Mouse (Mus musculus) myocyte (in vitro differentiated cells): ENCODE measurements at regions not wholly inside any gene's neighbourhood (a gene's known extent, or its start where the extent isn't known, plus 50 kb on each side); places are given as distances from the start of the nearest gene placed in this dataset.

Experiments used
- H3K27me3 ChIP-seq: one replicate; pipeline ENCODE4 v1.6.1; 2011; ENCODE audit not compliant: control insufficient read depth, insufficient read depth, insufficient read length
- H3K36me3 ChIP-seq: one replicate; pipeline ENCODE4 v1.6.1; 2011; ENCODE audit not compliant: control insufficient read depth, insufficient read depth
- H3K4me2 ChIP-seq: one replicate; pipeline ENCODE4 v1.6.1; 2011; ENCODE audit warnings: low read depth, control low read depth
- H3K4me3 ChIP-seq: one replicate; pipeline ENCODE4 v1.5.1; 2011; ENCODE audit warnings: mild to moderate bottlenecking, control low read depth, moderate library complexity
- H3K79me2 ChIP-seq: one replicate; pipeline ENCODE4 v1.6.1; 2011; ENCODE audit not compliant: control insufficient read depth, insufficient read depth
- H3ac ChIP-seq: one replicate; pipeline ENCODE4 v1.6.1; 2011; ENCODE audit not compliant: control insufficient read depth, insufficient read length
- MAX ChIP-seq: IDR thresholded peaks from one replicate; pipeline ENCODE4 v1.6.1; 2011; ENCODE audit warnings: low read depth, mild to moderate bottlenecking, control low read depth
- MYOD1 ChIP-seq, 3 experiments: IDR thresholded peaks; one replicate each; pipeline ENCODE4 v1.6.1; 2011; ENCODE audit warnings: control low read depth in 2 of 3, low read depth in 2 of 3, mild to moderate bottlenecking in 2 of 3, moderate library complexity in 1 of 3; ENCODE audit not compliant: insufficient read length in 2 of 3, control insufficient read depth in 1 of 3
- MYOG ChIP-seq, 3 experiments: IDR thresholded peaks; one replicate each; pipeline ENCODE4 v1.6.1; 2011; ENCODE audit warnings: control low read depth in 2 of 3, low read depth in 2 of 3, mild to moderate bottlenecking in 2 of 3; ENCODE audit not compliant: insufficient read length in 2 of 3, control insufficient read depth in 1 of 3, insufficient read depth in 1 of 3
- POLR2A ChIP-seq: IDR thresholded peaks from one replicate; pipeline ENCODE4 v1.6.1; 2011; ENCODE audit warnings: low read depth, mild to moderate bottlenecking, control low read depth, moderate library complexity; ENCODE audit not compliant: insufficient read length
- POLR2AphosphoS2 ChIP-seq: IDR thresholded peaks from one replicate; pipeline ENCODE4 v1.6.1; 2011; ENCODE audit warnings: low read depth, control low read depth; ENCODE audit not compliant: insufficient read length
- REST ChIP-seq: IDR thresholded peaks from one replicate; pipeline ENCODE4 v1.6.1; 2011; ENCODE audit warnings: mild to moderate bottlenecking, control low read depth, moderate library complexity; ENCODE audit not compliant: insufficient read depth, insufficient read length
- SRF ChIP-seq: IDR thresholded peaks from one replicate; pipeline ENCODE4 v1.6.1; 2011; ENCODE audit warnings: low read depth; ENCODE audit not compliant: control insufficient read depth, insufficient read length
- TCF12 ChIP-seq: IDR thresholded peaks from one replicate; pipeline ENCODE4 v1.6.1; 2011; ENCODE audit warnings: mild to moderate bottlenecking, control low read depth; ENCODE audit not compliant: poor library complexity, insufficient read depth, severe bottlenecking
- TCF3 ChIP-seq: IDR thresholded peaks from one replicate; pipeline ENCODE4 v1.6.1; 2011; ENCODE audit warnings: low read depth, control low read depth; ENCODE audit not compliant: insufficient read length
- USF1 ChIP-seq: IDR thresholded peaks from one replicate; pipeline ENCODE4 v1.6.1; 2011; ENCODE audit warnings: low read depth, mild to moderate bottlenecking, control low read depth, moderate library complexity

DNA sequence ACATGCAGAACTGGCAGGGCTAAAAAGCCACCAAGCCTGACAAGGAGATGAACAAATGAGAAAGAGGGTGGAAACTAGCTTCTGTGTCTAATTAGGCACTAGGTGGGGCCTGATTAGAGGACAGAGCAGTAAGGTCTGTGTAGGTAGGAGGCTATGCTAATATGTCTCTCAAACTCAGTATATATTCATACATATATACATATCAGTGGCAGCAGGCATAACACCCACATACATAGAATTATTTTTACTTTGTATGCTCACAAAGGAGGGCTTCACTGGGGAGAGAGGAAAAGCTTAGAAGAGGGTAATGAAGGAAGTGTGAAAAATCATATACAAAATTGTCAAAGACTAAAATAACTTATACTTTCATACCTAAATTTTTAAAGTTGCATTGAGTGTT is 457.1 kb downstream of the Phf3 start:
- Histone ChIP-seq H3K36me3 (no peaks in the 10 kb centered on the region), H3ac (no peak overlapping the region), H3K4me3 (no peak overlapping the region), H3K4me2 (no peak overlapping the region), H3K79me2 (no peaks in the 10 kb centered on the region), H3K27me3 (no peaks in the 10 kb centered on the region)
- TF ChIP-seq USF1 (no peak), SRF (no peak), POLR2A (no peak), TCF3 (no peak), POLR2AphosphoS2 (no peak), MAX (no peak), REST (no peak), TCF12 (no peak), MYOG (IDR thresholded peaks at IDR 0.05; ENCODE audit: control insufficient read depth in 1 of 3, insufficient read depth in 1 of 3, insufficient read length in 2 of 3, low read depth in 2 of 3) (no peak), MYOD1 (IDR thresholded peaks at IDR 0.05; ENCODE audit: control insufficient read depth in 1 of 3, insufficient read length in 2 of 3, low read depth in 2 of 3) (no peak)

DNA sequence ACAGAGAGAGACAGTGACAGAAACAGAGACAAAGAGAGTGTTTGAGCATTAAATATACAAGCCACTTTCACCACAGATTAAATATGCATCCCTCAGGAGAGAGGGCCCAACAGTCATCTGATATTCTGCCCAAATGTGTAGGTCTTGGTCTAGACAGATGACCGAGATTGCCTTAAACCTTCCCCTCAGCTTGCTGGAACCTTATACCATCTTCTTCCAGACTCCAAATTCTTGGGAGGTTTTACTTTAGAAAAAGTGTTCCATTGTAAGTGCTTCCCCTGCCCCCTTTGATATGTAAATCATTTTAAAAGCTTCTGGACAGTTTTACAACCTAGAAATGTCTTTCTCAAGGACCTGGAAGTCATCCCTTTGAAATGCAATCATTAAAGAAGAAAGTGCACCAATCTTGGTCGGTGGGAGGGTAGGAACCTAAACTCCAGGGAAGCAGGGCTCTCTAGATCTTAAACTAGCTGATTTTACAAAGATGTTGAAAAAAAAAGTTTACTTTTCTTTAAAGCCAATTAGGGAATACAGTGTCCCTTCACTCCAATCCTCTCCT is 458.8 kb downstream of the Phf3 start:
- no peak overlapping the region for H3ac ChIP-seq
- no peak overlapping the region for H3K4me3 ChIP-seq
- no peaks in the 10 kb centered on the region for H3K27me3 ChIP-seq
- H3K79me2 ChIP-seq = no peaks in the 10 kb centered on the region
- no peak for TF ChIP-seq MYOG (IDR thresholded peaks at IDR 0.05; ENCODE audit: control insufficient read depth in 1 of 3, insufficient read depth in 1 of 3, insufficient read length in 2 of 3, low read depth in 2 of 3)
- no peaks in the 10 kb centered on the region for H3K36me3 ChIP-seq
- H3K4me2 ChIP-seq = no peak overlapping the region
